Mouse (Mus musculus): ENCODE measurements around the gene Bbox1. TPM values are rescaled to one million over a fixed set of nuclear protein-coding genes. Genes with fewer than 3 reads are reported as not detected.

Gene Bbox1
- polyA plus RNA-seq, 1 experiment from 2014 or later: 1.1 TPM

GRCm38 (mm10) chr2:110313305-110313824 is 995 bp downstream of the Bbox1 start:
- no peak overlapping the region for H3K4me2 ChIP-seq (replicated peaks; ENCODE audit: low read depth, low read length)
- 50% methylated on average over 2 of the region's 2 CpGs for WGBS
- H3K9ac ChIP-seq (replicated peaks; ENCODE audit: low read depth): no peak overlapping the region
- no peak overlapping the region for H3K27ac ChIP-seq (ENCODE audit: low read length)
- no peak for DNase-seq (ENCODE audit: low spot score)
- H3K27me3 ChIP-seq (replicated peaks; ENCODE audit: insufficient read depth, low read length): no peaks in the 10 kb centered on the region
- H3K4me1 ChIP-seq (ENCODE audit: insufficient read depth, low read depth, low read length): no peaks in the 10 kb centered on the region
- H3K36me3 ChIP-seq (ENCODE audit: insufficient read depth, low read length): no peaks in the 10 kb centered on the region
- TF ChIP-seq EP300 (IDR thresholded peaks at IDR 0.05): no peak
- TF ChIP-seq CTCF (IDR thresholded peaks at IDR 0.05): no peak
- H3K4me3 ChIP-seq (ENCODE audit: low read depth, low read length): no peak overlapping the region
- H3K9me3 ChIP-seq (ENCODE audit: low read length): no peaks in the 10 kb centered on the region
- ATAC-seq: no peak

GRCm38 (mm10) chr2:110305358-110306283 is 8.7 kb downstream of the Bbox1 start:
- Histone ChIP-seq H3K4me3 (ENCODE audit: low read depth, low read length) (no peak overlapping the region), H3K4me2 (replicated peaks; ENCODE audit: low read depth, low read length) (no peak overlapping the region), H3K36me3 (ENCODE audit: insufficient read depth, low read length) (no peaks in the 10 kb centered on the region), H3K9me3 (ENCODE audit: low read length) (no peaks in the 10 kb centered on the region), H3K27ac (ENCODE audit: low read length) (no peak overlapping the region), H3K4me1 (ENCODE audit: insufficient read depth, low read depth, low read length) (no peaks in the 10 kb centered on the region), H3K27me3 (replicated peaks; ENCODE audit: insufficient read depth, low read length) (no peaks in the 10 kb centered on the region), H3K9ac (replicated peaks; ENCODE audit: low read depth) (no peak overlapping the region)
- ATAC-seq (no peak), DNase-seq (ENCODE audit: low spot score) (no peak)
- 69% methylated on average over 12 of the region's 12 CpGs for WGBS
- no peak for TF ChIP-seq EP300 (IDR thresholded peaks at IDR 0.05)

GRCm38 (mm10) chr2:110302261-110302660 is 12.1 kb downstream of the Bbox1 start:
- WGBS: 15% methylated on average over 2 of the region's 2 CpGs
- ATAC-seq (no peak), DNase-seq (ENCODE audit: low spot score) (no peak)
- no peak for TF ChIP-seq CTCF (IDR thresholded peaks at IDR 0.05)
- TF ChIP-seq EP300 (IDR thresholded peaks at IDR 0.05): no peak
- Histone ChIP-seq H3K4me2 (replicated peaks; ENCODE audit: low read depth, low read length) (no peak overlapping the region), H3K9me3 (ENCODE audit: low read length) (no peaks in the 10 kb centered on the region), H3K4me3 (ENCODE audit: low read depth, low read length) (no peak overlapping the region), H3K9ac (replicated peaks; ENCODE audit: low read depth) (no peak overlapping the region), H3K27me3 (replicated peaks; ENCODE audit: insufficient read depth, low read length) (no peaks in the 10 kb centered on the region), H3K36me3 (ENCODE audit: insufficient read depth, low read length) (no peaks in the 10 kb centered on the region), H3K27ac (ENCODE audit: low read length) (no peak overlapping the region), H3K4me1 (ENCODE audit: insufficient read depth, low read depth, low read length) (no peaks in the 10 kb centered on the region)

- no peak overlapping the region for H3K9ac ChIP-seq (replicated peaks; ENCODE audit: low read depth)
- TF ChIP-seq CTCF (IDR thresholded peaks at IDR 0.05): no peak
- H3K4me1 ChIP-seq (ENCODE audit: insufficient read depth, low read depth, low read length): no peaks in the 10 kb centered on the region
- no peaks in the 10 kb centered on the region for H3K27me3 ChIP-seq (replicated peaks; ENCODE audit: insufficient read depth, low read length)
- H3K9me3 ChIP-seq (ENCODE audit: low read length): no peaks in the 10 kb centered on the region
- H3K27ac ChIP-seq (ENCODE audit: low read length): no peak overlapping the region
- no peak for ATAC-seq
- no peak for DNase-seq (ENCODE audit: low spot score)
- 52% methylated on average over 3 of the region's 3 CpGs for WGBS
- H3K4me2 ChIP-seq (replicated peaks; ENCODE audit: low read depth, low read length): no peak overlapping the region
- no peaks in the 10 kb centered on the region for H3K36me3 ChIP-seq (ENCODE audit: insufficient read depth, low read length)
- no peak overlapping the region for H3K4me3 ChIP-seq (ENCODE audit: low read depth, low read length)
Observed at GRCm38 (mm10) chr2:110301314-110301713, 13.0 kb downstream of the Bbox1 start.

GRCm38 (mm10) chr2:110294927-110295326 is 19.4 kb downstream of the Bbox1 start:
- peak; percentile 62 for ATAC-seq
- H3K4me3 ChIP-seq (ENCODE audit: low read depth, low read length): no peak overlapping the region
- no peak overlapping the region for H3K27ac ChIP-seq (ENCODE audit: low read length)
- 40% methylated on average over 3 of the region's 3 CpGs for WGBS
- H3K9ac ChIP-seq (replicated peaks; ENCODE audit: low read depth): no peak overlapping the region
- peak; percentile 67 for DNase-seq (ENCODE audit: low spot score)
- TF ChIP-seq EP300 (IDR thresholded peaks at IDR 0.05): peak; percentile 47; the same call in 1 of the 2 replicates
- TF ChIP-seq CTCF (IDR thresholded peaks at IDR 0.05): no peak
- H3K4me1 ChIP-seq (ENCODE audit: insufficient read depth, low read depth, low read length): no peaks in the 10 kb centered on the region
- no peaks in the 10 kb centered on the region for H3K27me3 ChIP-seq (replicated peaks; ENCODE audit: insufficient read depth, low read length)
- no peaks in the 10 kb centered on the region for H3K36me3 ChIP-seq (ENCODE audit: insufficient read depth, low read length)
- H3K9me3 ChIP-seq (ENCODE audit: low read length): no peaks in the 10 kb centered on the region
- no peak overlapping the region for H3K4me2 ChIP-seq (replicated peaks; ENCODE audit: low read depth, low read length)

GRCm38 (mm10) chr2:110287959-110288358 is 26.4 kb downstream of the Bbox1 start:
- 78% methylated on average over 1 of the region's 1 CpGs for WGBS
- Histone ChIP-seq H3K9me3 (ENCODE audit: low read length) (no peaks in the 10 kb centered on the region), H3K4me2 (replicated peaks; ENCODE audit: low read depth, low read length) (no peak overlapping the region), H3K4me3 (ENCODE audit: low read depth, low read length) (no peak overlapping the region), H3K27ac (ENCODE audit: low read length) (no peak overlapping the region), H3K4me1 (ENCODE audit: insufficient read depth, low read depth, low read length) (no peaks in the 10 kb centered on the region), H3K9ac (replicated peaks; ENCODE audit: low read depth) (no peak overlapping the region), H3K27me3 (replicated peaks; ENCODE audit: insufficient read depth, low read length) (no peaks in the 10 kb centered on the region), H3K36me3 (ENCODE audit: insufficient read depth, low read length) (no peaks in the 10 kb centered on the region)
- TF ChIP-seq EP300 (IDR thresholded peaks at IDR 0.05): no peak
- DNase-seq (ENCODE audit: low spot score): no peak
- ATAC-seq: no peak
